In genomic region chr8:45201605-45202004, GRCm38 (mm10) we compare ENCODE assay signal across 9 mouse cellular contexts.
DNase-seq lines count a peak whose midpoint lies in the region; ATAC-seq and TF ChIP-seq lines count a peak whose summit lies in the region.
"Had no signal": no experiment of that assay in that cellular context is flagged by ENCODE, and none has a peak within 500 bp of the region (broad histone marks: within the 10 kb centered on the region; RNA-seq: fewer than 3 reads in every experiment).

No protein-coding gene starts in this region.

- H3K9me3 ChIP-seq in lung, embryonic 14.5 days (ENCODE audit: low read depth, low read length), result no peaks in the 10 kb centered on the region
- no peaks in the 10 kb centered on the region for H3K9me3 ChIP-seq in midbrain, embryonic 13.5 days

- no peak overlapping the region for H3K27ac ChIP-seq in lung, embryonic 14.5 days (ENCODE audit: low read depth)
- no peak overlapping the region for H3K27ac ChIP-seq in midbrain, embryonic 13.5 days

- peak; percentile 40 to 71 for DNase-seq in cerebellum, postnatal 25 days
- no peak for DNase-seq in cerebellum, adult 9-10 months
- DNase-seq in lung, embryonic 14.5 days, result peak; percentile 83
- no peak for DNase-seq in lung, adult 18-20 months
- DNase-seq in layer of hippocampus, adult 18-20 months (ENCODE audit: low spot score in 2 of 2), result peak; percentile 61 to 82
- peak; percentile 71 for DNase-seq in right cerebral cortex, adult 18-20 months
- DNase-seq in kidney, adult 8-10 months, result no peak

- H3K36me3 ChIP-seq in lung, embryonic 14.5 days (ENCODE audit: insufficient read depth), result no peaks in the 10 kb centered on the region
- H3K36me3 ChIP-seq in midbrain, embryonic 13.5 days, result no peaks in the 10 kb centered on the region

- 42% methylated on average over 5 of the region's 5 CpGs for WGBS in lung, embryonic 14.5 days
- 83% methylated on average over 5 of the region's 5 CpGs for WGBS in midbrain, embryonic 13.5 days

- no peaks in the 10 kb centered on the region for H3K27me3 ChIP-seq in lung, embryonic 14.5 days (ENCODE audit: insufficient read depth, low read length)
- H3K27me3 ChIP-seq in midbrain, embryonic 13.5 days, result no peaks in the 10 kb centered on the region

- H3K4me1 ChIP-seq in lung, embryonic 14.5 days (ENCODE audit: insufficient read depth), result no peaks in the 10 kb centered on the region
- H3K4me1 ChIP-seq in midbrain, embryonic 13.5 days (replicated peaks), result no peaks in the 10 kb centered on the region

- no peak for TF ChIP-seq CTCF in lung, embryonic 14.5 days (IDR thresholded peaks at IDR 0.05; ENCODE audit: low read depth)

- H3K4me3 ChIP-seq in lung, embryonic 14.5 days (ENCODE audit: low read depth, low read length), result no peak overlapping the region
- no peak overlapping the region for H3K4me3 ChIP-seq in midbrain, embryonic 13.5 days (replicated peaks)

- no peak overlapping the region for H3K9ac ChIP-seq in lung, embryonic 14.5 days
- no peak overlapping the region for H3K9ac ChIP-seq in midbrain, embryonic 13.5 days (replicated peaks)

- ATAC-seq in lung, embryonic 14.5 days (ENCODE audit: insufficient read depth), result peak; percentile 44; the same call in 1 of the 2 replicates
- no peak for ATAC-seq in midbrain, embryonic 13.5 days
- ATAC-seq: inflammation-experienced regulatory T-cells, adult 6 months had no signal

- H3K4me2 ChIP-seq in lung, embryonic 14.5 days, result no peak overlapping the region
- H3K4me2 ChIP-seq in midbrain, embryonic 13.5 days (replicated peaks), result no peak overlapping the region

Comparison
In these comparisons a context has a peak if more than half of its experiments do, and no peak if none do; other contexts are left out.
1. DNase-seq: peak in cerebellum, postnatal 25 days (2 of 2), lung, embryonic 14.5 days (single experiment), layer of hippocampus, adult 18-20 months (2 of 2) and right cerebral cortex, adult 18-20 months (single experiment); none in cerebellum, adult 9-10 months (single experiment), lung, adult 18-20 months (0 of 2) and kidney, adult 8-10 months (0 of 2).